Mouse (Mus musculus) c-Kit-positive CD71-positive TER-119-negative erythroid progenitor cells, embryonic 14.5 days (primary cell): Measurements from ENCODE around the gene Pck2.

ENCODE experiments used
- DNase-seq: peaks from one replicate; pipeline ENCODE4 v3.0.0-alpha.2; 2013; ENCODE audit warnings: low read depth

Pck2 gene

GRCm38 (mm10) chr14:55540067-55540786 lies at the start of gene Pck2:
Gene Pck2, plus strand, starts transcription at chr14:55540266.
- peak; percentile 89 for DNase-seq

- DNase-seq = no peak
Measured at GRCm38 (mm10) chr14:55490361-55491201, 49.5 kb upstream of the Pck2 start, which contains the start of gene Carmil3. Gene Carmil3, plus strand, starts transcription at chr14:55490651.

GRCm38 (mm10) chr14:55491291-55491833 lies 48.7 kb upstream of the Pck2 start:
- peak; percentile 66 for DNase-seq

- no peak for DNase-seq
Measured at GRCm38 (mm10) chr14:55492103-55492502, 48.0 kb upstream of the Pck2 start.

- DNase-seq = no peak
Measured at GRCm38 (mm10) chr14:55495509-55496240, 44.4 kb upstream of the Pck2 start.

- DNase-seq = no peak
Measured at GRCm38 (mm10) chr14:55496761-55497448, 43.2 kb upstream of the Pck2 start.

GRCm38 (mm10) chr14:55497449-55497821 lies 42.6 kb upstream of the Pck2 start:
- DNase-seq = peak; percentile 65

GRCm38 (mm10) chr14:55505612-55506011 lies 34.5 kb upstream of the Pck2 start:
- no peak for DNase-seq

- no peak for DNase-seq
Measured at GRCm38 (mm10) chr14:55507801-55508200, 32.3 kb upstream of the Pck2 start.

- DNase-seq = no peak
Measured at GRCm38 (mm10) chr14:55509540-55509939, 30.5 kb upstream of the Pck2 start.

- DNase-seq = no peak
Measured at GRCm38 (mm10) chr14:55510125-55510731, 29.8 kb upstream of the Pck2 start, which contains the start of gene Cpne6. Gene Cpne6, plus strand, starts transcription at chr14:55510445.

- no peak for DNase-seq
Measured at GRCm38 (mm10) chr14:55511037-55511436, 29.0 kb upstream of the Pck2 start.

- DNase-seq = no peak
Measured at GRCm38 (mm10) chr14:55513927-55514326, 26.1 kb upstream of the Pck2 start.

- DNase-seq = no peak
Measured at GRCm38 (mm10) chr14:55515846-55516245, 24.2 kb upstream of the Pck2 start.

- no peak for DNase-seq
Measured at GRCm38 (mm10) chr14:55518897-55519296, 21.2 kb upstream of the Pck2 start.

GRCm38 (mm10) chr14:55519604-55520003 lies 20.5 kb upstream of the Pck2 start:
- no peak for DNase-seq

- DNase-seq = no peak
Measured at GRCm38 (mm10) chr14:55520451-55521361, 19.4 kb upstream of the Pck2 start.

- no peak for DNase-seq
Measured at GRCm38 (mm10) chr14:55524062-55524461, 16.0 kb upstream of the Pck2 start.

- no peak for DNase-seq
Measured at GRCm38 (mm10) chr14:55524785-55525184, 15.3 kb upstream of the Pck2 start, which contains the start of gene Nrl. Gene Nrl, minus strand, starts transcription at chr14:55524981.

GRCm38 (mm10) chr14:55526674-55527073 lies 13.4 kb upstream of the Pck2 start:
- no peak for DNase-seq
